Mouse (Mus musculus) kidney, postnatal 25 days (tissue): ENCODE results near the gene Dner.
A peak's percentile ranks its signal among the peaks of the same experiment; 100 is the strongest.

Experiments used
- DNase-seq, 2 experiments: peaks; one replicate each; pipeline ENCODE4 v3.0.0; 2021; ENCODE audit warnings: mixed read lengths in 2 of 2

The Dner gene

DNA sequence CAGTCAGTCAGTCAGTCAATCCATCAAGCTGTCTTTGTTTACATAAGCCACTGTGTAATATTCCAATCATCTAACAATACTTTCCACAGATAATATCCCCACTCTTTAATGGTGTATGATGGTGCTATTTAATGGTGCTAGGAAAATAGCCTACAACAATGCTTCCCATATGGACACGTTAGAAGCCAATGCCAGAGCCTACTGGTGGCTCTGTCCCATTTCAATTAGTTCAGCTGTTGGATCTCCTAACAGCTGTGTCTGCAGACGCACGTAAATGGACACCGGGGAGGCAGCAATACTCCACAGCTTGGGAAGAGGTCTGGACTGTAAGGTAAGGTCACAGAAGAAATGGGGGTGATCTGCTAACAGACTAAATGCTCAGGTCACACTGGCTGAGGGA, 171.6 kb downstream of the Dner start:
- no peak for DNase-seq

DNA sequence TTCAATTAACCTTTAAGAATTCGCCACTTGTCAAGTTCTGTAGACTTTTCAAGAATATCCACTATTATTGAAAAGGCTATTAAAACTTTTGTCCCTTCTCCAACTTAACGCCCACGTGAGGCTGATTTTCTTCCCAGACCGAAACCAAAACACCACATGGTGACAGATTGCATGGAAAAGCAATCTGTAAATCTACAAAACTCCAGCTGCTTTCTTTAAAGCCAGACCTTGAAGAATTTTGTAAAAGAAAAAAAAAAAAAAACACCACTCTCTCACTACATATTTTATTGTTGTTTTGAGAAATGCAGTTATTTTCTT, 173.1 kb downstream of the Dner start:
- no peak for DNase-seq

- no peak for DNase-seq
These were observed 173.6 kb downstream of the Dner start for GRCm38 (mm10) chr1:84522256-84522962.

DNA sequence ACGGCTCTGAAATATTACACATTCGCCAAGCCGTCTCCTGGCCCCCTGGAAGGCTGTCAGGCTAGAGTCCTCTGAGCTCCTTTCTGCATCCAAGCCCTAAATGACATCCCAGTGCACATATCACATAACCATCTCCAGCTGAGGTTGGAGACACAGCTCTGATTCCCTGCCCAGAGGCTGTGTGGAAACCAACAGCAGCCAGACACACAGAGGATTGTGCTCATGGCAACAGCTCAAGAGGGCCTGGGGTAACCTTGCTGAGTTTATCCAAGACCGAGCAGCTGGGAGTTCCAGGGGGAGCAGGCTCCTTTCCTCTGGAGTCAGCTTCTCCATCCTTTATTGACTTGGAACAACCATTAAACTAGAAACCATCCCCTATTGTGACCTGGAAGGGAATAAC, 177.7 kb downstream of the Dner start:
- no peak for DNase-seq

DNA sequence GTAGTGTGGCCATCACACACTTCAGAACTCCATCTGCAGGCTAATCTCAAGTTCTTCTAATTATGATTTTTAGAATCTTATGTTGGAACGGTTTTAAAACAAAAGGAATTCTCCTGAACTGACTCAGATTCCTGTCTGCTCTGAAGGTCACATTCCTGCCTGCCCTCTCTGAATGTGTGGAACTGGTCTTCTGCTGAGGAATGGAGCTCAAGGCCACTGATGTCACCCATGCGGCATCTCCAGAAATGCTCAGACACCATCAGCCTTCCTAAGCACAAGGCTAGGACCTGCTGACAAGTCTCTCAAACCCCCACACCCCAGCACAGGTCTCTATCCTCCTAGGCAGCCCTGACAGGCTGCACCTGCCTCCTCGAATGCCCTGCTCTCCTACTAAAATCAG, 182.8 kb downstream of the Dner start:
- no peak for DNase-seq

- DNase-seq, result no peak
These were observed 187.5 kb downstream of the Dner start for GRCm38 (mm10) chr1:84508510-84508909.

GRCm38 (mm10) chr1:84507568-84507967, 188.5 kb downstream of the Dner start:
- DNase-seq, result no peak

- peak; percentile 8 to 55 for DNase-seq
These were observed 189.0 kb downstream of the Dner start for GRCm38 (mm10) chr1:84506984-84507546.

- no peak for DNase-seq
These were observed 195.3 kb downstream of the Dner start for GRCm38 (mm10) chr1:84500673-84501072.

DNA sequence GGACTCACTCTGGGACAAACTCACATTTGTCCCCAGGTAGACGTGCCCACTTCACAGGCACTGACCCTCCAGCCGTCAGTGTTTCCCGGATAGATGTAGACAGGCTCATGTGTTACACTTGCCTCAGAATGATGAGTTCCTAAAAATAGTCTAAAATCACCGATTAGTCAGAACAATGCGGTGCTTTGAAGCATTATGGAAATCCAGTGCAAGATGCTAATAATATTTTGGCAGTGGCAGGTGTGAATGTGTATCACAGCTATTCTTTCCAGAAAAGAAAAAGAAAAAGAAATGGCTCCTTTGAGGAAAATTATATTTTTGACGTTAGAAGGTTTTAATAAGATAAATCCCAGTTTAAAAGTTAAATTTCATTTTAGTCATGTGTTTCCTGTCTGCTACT, 204.3 kb downstream of the Dner start:
- DNase-seq, result no peak

- DNase-seq, result no peak
These were observed 207.5 kb downstream of the Dner start for GRCm38 (mm10) chr1:84488546-84488945.

- DNase-seq, result no peak
These were observed 211.0 kb downstream of the Dner start for GRCm38 (mm10) chr1:84485066-84485465.

- no peak for DNase-seq
These were observed 211.4 kb downstream of the Dner start for GRCm38 (mm10) chr1:84484577-84484976.

- DNase-seq, result no peak
These were observed 216.0 kb downstream of the Dner start for GRCm38 (mm10) chr1:84479976-84480375.

GRCm38 (mm10) chr1:84474274-84474673, 221.7 kb downstream of the Dner start:
- no peak for DNase-seq

DNA sequence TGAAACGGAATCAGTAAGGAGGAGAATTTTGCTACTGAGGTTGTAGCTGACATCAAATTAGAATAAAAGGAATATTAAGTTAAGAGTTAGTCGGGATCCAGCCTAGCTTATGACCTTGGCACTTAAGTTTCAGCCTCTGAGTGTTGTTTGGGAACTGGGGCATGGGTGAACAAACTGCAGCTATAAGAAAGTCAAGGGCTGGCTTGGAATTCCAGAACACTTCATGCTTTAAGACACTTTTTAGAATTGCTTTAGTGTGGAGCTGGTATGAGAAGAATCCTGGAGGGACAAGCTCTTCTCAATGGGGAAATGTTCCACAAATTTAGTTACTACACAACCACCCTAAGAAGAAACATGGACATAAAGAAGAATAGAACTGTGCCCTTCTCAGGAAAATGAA, 223.8 kb downstream of the Dner start:
- DNase-seq, result no peak

- no peak for DNase-seq
These were observed 225.7 kb downstream of the Dner start for GRCm38 (mm10) chr1:84470342-84470741.

DNA sequence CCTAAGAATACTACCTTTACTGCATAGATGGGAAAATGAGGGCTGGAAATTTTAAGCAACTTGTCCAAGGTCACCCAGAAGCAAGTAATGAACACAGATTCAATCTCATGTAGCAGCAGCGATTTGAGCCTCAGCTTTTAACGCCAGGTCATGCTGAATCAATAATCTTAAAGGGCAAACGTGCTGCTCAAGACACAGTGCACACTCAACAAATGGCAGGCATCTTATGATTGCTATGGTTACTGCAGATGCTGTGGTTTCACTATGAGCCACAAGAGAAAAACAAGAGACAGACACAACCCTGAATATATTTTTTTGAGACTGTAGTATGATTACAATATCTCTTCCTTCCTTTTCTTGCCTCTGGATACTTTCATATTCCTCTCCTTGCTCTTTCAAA, 228.4 kb downstream of the Dner start:
- DNase-seq, result no peak

GRCm38 (mm10) chr1:84464761-84465160, 231.3 kb downstream of the Dner start:
- no peak for DNase-seq

GRCm38 (mm10) chr1:84463976-84464662, 231.9 kb downstream of the Dner start:
- DNase-seq, result no peak

- DNase-seq, result no peak
These were observed 246.3 kb downstream of the Dner start for GRCm38 (mm10) chr1:84449566-84450278.

DNA sequence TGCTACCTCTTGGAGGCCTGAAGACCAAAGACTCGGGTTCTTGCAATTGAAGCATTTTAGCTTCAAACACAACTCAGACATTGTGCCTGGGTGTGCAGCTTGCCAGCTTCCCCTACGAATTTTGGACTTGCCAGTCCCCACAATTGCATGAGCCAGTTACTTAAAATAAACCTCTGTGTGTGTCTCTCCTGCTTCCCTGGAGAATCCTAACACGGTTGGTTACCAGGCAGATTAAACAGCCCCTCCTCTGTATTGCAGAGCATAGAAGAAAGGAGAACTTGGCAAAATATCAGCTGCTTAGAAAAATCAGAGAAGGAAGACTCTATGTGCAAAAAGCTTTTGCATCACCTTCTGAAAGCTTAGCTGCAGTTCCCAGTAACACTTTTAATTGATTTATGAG, 252.4 kb downstream of the Dner start:
- no peak for DNase-seq

DNA sequence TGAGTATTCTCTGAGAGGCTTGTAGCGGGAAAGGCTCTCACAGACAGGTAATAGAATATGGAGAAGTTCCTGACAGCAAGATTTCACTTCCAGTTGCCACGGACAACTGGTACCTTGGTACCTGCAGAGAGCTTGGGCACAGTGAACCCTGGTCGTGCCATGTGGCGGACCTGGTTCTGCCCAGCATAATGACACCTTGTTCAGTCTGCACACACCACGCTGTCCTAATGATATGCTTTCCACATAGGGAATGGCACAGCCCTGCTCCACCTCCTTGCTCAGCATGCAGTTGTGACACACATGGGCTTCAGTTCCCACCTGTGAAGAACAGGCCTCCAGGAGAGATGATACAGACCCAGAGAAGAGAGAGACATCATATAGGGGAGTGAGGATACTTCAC, 253.0 kb downstream of the Dner start:
- no peak for DNase-seq

DNA sequence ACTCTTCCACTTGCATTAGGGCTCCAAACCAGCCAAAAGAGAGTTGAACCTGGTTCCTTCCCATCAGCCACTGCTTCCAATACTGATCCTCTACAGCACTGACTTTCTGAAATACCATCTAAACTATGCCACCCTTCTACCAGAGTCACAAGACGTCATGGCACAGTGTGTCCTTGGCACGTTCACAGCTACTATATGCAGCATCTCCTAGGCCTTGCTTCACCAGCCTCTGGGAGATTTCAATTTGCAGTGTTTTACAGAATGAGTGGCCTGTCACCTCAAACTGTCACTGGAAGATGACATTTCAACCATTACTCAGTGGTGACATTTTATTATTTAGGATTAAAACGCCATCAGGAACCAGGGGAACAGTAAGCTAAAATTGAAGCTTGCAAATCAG, 254.6 kb downstream of the Dner start:
- no peak for DNase-seq
